Mouse (Mus musculus) MN1 (cell line): Measurements from ENCODE around the gene Gm28230.

Experiments used
- DNase-seq: peaks from one replicate; pipeline ENCODE4 v3.0.0-alpha.2; 2016; ENCODE audit warnings: low spot score

The Gm28230 gene

GRCm38 (mm10) chr2:74691022-74691951 lies 35.2 kb upstream of the Gm28230 start, which contains the start of gene Hoxd10:
Hoxd10 (plus strand) TSS chr2:74691924.
- DNase-seq, result no peak

GRCm38 (mm10) chr2:74691995-74692807 lies 34.3 kb upstream of the Gm28230 start:
- DNase-seq, result no peak

GRCm38 (mm10) chr2:74692808-74693431 lies 33.6 kb upstream of the Gm28230 start:
- DNase-seq, result no peak

- DNase-seq, result no peak
Measured at GRCm38 (mm10) chr2:74693432-74693827, 33.1 kb upstream of the Gm28230 start.

GRCm38 (mm10) chr2:74694066-74694465 lies 32.5 kb upstream of the Gm28230 start:
- no peak for DNase-seq

- no peak for DNase-seq
Measured at GRCm38 (mm10) chr2:74695383-74695782, 31.1 kb upstream of the Gm28230 start.

- DNase-seq, result no peak
Measured at GRCm38 (mm10) chr2:74695813-74696430, 30.6 kb upstream of the Gm28230 start.

- DNase-seq, result no peak
Measured at GRCm38 (mm10) chr2:74696442-74697335, 29.8 kb upstream of the Gm28230 start.

GRCm38 (mm10) chr2:74697567-74698121 lies 28.9 kb upstream of the Gm28230 start, which contains the start of gene Hoxd9:
Hoxd9 (plus strand) TSS chr2:74697727.
- DNase-seq, result no peak

- DNase-seq, result no peak
Measured at GRCm38 (mm10) chr2:74698201-74699052, 28.1 kb upstream of the Gm28230 start.

- no peak for DNase-seq
Measured at GRCm38 (mm10) chr2:74699053-74699430, 27.5 kb upstream of the Gm28230 start.

- DNase-seq, result no peak
Measured at GRCm38 (mm10) chr2:74699664-74700545, 26.6 kb upstream of the Gm28230 start.

- DNase-seq, result no peak
Measured at GRCm38 (mm10) chr2:74700546-74701112, 25.9 kb upstream of the Gm28230 start.

GRCm38 (mm10) chr2:74701949-74702819 lies 24.3 kb upstream of the Gm28230 start:
- peak; percentile 65 for DNase-seq

GRCm38 (mm10) chr2:74702820-74703219 lies 23.7 kb upstream of the Gm28230 start:
- DNase-seq, result no peak

- no peak for DNase-seq
Measured at GRCm38 (mm10) chr2:74703317-74703716, 23.2 kb upstream of the Gm28230 start.

- DNase-seq, result no peak
Measured at GRCm38 (mm10) chr2:74703720-74704392, 22.7 kb upstream of the Gm28230 start.
